Mouse (Mus musculus): ENCODE results near the gene Tnik.

The Tnik gene

DNA sequence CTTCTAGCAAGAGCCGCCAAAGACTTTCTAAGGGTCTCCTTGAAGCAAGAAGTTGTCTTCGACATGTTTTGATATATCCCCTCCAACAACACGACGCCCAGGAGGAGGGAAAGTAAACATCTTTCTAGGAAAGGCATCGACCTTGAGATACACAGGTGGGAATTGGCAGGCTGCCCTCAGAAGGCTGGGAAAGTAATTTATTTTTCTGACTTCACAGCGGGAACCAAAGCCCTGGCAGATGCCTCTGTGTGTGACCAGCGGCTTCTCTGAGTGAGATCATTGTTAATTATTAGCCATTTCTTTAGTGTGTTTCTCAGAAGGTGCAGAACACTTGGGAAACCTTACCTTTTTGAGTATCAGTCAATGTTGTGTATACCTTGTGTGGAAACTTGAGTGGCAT is 328.3 kb downstream of the Tnik start:
- in situ Hi-C loops (cut with MseI, MboI) = no loop called here

DNA sequence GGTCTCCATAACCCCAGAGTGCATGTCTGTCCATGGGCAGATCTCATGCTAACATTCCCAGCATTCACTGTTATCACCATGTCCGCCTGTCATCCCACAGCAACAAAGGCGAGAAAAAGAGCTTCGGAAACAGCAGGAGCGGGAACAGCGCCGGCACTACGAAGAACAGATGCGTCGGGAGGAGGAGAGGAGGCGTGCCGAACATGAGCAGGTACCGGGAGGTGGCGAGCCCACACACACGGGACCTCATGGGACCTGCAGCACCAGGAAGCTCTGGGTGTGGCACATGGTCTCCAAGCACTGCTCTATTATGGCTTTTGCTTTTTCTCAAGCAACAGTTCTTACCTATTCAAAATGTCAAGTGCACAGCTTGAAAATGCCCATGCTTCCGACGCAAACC is 330.9 kb downstream of the Tnik start:
- in situ Hi-C loops (cut with MseI, MboI) = no loop called here

DNA sequence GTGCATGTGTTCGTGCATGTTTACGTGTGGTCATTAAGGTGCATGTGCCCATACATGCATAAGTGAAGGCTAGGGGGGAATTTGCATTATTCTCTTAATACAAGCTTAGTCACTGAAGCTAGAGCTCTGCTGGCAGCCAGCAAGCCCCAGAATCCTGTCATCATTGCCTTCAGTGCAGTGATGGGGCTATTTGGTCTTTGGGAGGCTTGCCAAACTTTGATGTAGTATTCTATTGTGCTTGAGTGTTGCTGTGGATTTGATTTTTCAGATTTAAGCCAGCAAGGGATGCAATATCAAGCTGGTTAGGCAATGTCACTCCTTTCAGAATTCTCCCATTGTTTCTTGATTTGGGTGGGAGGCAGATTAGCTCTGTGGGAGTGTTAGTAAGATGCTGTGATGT is 336.5 kb downstream of the Tnik start:
- in situ Hi-C loops (cut with MseI, MboI) = no loop called here

DNA sequence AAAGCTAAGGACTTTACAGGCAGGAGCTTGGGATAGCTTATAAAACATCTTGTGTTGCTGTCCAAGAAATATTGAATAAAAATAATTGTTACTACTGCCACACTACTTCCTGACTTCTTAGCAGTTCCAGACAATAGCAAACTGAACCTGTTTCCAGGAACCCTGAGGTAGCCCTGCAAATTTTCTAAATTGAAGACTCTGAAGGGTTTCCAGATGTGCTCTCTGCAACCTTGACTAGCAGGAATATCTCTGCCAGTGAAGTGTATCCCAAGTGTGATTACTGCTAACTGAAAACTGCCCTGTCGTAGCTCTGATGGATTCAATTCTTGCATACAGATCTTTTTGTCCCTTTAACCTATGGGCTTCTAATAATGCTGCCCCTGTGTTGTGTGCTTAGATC is 343.7 kb downstream of the Tnik start:
- in situ Hi-C loops (cut with MseI, MboI) = no loop called here

DNA sequence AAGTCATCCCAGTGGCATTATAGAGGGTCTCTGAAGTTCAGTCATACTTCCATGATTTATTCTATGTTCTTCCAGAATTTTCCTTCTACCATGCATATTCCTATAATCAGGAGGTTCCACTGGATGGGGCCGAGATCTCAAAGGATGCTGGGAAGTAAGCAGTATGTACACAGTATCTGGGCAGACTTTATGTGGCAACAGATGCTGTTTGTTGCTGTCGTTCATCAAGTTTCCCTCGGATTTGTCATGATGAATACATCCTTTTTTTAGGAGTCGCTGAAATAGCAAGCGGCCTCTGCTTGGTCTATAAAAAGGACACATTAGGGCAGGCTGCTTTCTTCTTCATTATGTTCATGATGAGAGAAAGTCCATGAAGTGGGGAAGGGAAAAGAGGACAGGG is 349.3 kb downstream of the Tnik start:
- in situ Hi-C loops (cut with MseI, MboI) = no loop called here

DNA sequence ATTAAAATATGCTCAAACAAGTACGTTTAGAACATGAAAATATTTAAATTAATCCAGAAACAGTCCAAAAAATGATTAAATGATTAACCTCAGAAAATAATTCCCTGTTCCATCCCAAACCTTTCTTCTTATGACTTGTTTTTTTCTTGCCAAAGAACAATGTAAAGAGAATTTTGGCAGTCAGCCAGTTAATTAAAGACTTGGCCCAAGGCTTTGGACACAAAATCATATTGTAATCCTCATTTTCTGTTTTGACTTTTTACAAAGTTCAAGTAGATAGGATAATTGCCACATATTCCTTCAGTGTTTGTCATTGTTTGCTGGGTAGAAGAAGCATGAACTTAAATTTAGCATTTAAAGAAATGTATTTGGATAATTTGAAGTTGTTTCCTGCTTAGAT is 353.4 kb downstream of the Tnik start:
- in situ Hi-C loops (cut with MseI, MboI) = no loop called here

DNA sequence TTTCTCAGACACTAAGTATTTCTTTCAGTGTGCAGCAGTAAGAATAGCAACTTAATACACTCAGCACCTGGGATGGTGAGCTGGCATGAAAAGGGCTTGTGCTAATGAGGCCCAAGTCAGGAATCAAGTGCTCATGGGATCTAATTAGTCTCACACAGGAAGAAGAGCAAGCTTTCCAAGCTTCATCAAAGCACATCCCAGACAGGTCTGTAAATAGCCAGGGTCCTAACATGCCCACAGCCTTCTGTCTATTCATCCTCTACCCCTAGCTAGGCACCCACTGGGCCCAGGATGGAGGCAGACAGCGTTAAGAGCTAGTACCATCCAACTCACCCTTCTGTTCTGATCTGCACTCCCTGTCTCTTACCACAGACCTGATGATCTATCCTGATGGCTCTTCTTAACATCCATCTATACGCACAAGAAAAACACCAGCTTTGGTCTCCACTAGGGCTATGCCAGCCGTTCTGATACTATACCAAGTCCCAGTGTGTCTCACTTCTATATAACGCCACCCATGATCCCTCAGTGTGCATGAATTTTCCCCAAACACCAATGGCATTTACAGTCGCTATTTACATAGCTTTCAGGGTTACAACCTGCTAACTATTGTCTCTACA is 354.1 kb downstream of the Tnik start:
- in situ Hi-C loops (cut with MseI, MboI) = no loop called here

DNA sequence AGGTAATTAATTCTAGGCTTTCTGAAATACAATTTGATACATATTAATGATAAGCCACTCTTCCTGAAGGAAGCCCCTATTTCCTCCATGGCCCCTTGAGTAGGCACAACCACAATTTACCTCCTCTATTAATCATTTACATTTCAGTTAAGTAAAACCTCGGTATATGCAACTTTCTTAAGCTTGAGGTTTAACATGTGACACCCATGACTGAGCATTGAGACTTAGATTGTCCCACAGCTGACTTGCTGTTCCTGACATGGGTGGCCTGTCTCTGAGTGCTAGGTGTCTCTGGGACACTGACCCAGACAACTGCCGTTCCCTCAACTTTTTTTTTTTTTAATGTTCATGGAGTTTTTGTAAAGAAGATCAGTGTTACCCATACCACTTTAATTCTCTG is 358.8 kb downstream of the Tnik start:
- in situ Hi-C loops (cut with MseI, MboI) = no loop called here

DNA sequence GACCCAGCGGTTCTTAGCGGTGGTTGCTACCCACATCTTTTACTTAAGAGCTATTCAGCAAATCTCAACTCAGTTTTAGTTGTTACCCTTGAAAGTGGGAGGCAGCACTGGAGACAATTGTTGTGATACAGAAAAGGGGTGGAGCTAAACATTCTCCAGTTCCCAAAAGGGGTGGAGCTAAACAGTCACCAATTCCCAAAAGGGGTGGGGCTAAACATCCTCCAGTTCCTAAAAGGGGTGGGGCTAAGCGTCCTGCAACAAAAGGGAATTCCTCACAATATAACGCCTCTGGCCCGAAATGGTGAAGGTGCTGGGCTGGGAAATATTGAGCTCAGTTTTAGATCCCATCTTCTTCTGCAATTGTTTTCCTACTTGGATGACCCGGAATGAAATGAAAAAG is 363.8 kb downstream of the Tnik start:
- in situ Hi-C loops (cut with MseI, MboI) = no loop called here

DNA sequence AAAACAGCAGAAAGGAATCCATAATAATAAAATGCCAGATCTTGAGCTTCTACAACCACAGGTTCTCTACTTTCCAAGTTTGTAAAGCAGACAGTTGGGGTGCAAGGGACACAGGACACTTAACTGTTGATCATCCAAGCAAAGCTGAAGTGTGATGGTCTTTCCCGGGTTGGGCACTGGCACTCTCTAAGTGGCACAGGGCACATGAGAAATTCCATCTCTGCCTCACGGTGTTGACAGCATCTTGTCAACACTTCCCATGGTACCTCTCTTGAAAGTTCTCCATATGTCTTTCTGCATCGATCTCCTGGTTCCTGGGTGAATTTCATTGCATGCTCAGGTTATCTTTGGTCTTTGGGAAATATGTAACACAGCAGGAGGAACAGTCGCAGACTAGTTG is 373.8 kb downstream of the Tnik start:
- in situ Hi-C loops (cut with MseI, MboI) = no loop called here

DNA sequence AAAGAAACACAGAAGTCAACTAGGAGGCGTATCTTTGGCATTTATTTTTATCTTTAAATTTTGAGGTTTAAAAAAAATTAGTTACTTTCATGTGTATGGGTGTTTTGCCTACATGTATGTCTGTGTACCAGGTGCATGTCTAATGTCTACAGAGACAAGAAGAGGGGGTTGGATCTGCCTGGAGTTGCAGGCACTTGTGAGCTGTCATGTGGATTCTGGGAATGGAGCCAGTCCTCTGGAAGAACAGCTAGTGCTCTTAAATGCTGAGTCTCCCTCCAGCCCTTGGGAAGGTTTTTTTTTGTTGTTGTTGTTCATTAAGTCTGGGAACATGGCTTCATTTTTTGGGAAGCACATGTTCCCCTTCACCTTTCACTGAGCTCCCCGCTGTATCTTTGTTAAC is 375.9 kb downstream of the Tnik start:
- in situ Hi-C loops (cut with MseI, MboI) = no loop called here

DNA sequence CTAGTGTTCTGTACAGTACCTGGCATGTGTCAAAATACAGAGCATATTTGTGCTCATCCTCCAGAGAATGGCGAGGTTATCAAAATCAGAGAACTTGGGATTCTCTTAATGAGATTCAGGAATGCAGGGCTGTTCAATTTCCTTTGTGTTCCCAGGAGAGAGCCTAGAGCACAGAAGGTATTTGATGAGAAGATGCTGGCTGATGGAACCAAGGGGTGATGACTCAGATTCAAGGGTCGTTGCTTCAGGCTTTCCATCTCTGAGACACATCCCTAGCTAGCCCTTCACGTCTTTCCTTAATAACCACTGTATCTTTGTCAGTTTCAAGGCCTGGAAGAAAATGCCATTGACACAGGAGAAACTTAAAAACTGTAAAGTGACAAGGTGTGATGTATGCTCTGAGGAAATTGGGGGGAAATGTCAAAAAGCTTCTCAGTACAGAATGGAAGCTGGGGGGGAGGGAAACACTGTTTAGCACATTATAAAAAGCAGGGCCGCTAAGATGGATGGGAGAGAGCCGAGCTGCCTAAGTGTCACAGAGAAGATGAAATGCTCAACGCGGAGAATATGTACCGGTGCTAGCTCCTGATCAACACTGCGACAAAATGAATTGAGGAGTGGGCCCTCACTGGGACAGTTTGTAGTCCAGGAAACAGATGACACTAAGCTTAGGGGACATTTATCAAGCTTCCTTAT is 380.4 kb downstream of the Tnik start:
- in situ Hi-C loops (cut with MseI, MboI) = no loop called here

DNA sequence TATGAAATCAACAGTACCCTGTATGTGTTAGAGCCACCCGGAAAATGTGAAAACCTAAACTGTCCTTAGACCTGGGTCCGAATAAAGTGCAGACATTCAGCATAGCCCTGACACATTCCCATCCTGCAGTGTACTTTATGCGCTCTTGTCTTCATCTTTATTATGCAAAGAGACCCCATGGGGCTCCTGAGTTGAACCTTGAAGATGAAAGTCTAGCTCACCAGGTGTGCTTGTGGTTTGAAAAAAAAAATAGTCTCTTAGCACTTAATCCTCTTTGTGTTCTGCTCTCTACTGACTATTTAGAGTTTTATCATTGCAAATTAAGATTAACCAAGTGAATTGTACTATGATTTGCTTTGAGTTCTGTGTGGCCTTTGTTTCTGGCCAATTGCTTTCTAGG is 389.6 kb downstream of the Tnik start:
- in situ Hi-C loops (cut with MseI, MboI) = no loop called here

DNA sequence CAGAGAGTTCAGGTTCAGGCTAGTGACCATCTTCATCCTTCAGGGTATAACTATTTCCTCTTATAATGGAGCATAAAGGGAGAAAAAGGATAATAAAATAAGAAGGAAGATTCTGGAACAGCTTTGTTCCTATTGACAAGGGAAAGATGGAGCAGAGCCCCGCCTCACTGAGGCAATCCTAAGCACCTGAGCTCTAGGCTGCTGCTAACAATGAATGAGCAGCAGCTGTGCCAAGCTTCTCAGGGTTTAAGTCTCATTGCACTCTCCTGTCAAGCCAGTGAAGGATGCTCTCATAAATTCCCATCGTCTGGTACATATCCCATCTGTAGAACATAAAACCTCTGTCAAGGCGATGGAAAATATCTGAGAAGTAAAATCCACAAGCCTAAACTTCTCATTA is 390.0 kb downstream of the Tnik start:
- in situ Hi-C loops (cut with MseI, MboI) = no loop called here

DNA sequence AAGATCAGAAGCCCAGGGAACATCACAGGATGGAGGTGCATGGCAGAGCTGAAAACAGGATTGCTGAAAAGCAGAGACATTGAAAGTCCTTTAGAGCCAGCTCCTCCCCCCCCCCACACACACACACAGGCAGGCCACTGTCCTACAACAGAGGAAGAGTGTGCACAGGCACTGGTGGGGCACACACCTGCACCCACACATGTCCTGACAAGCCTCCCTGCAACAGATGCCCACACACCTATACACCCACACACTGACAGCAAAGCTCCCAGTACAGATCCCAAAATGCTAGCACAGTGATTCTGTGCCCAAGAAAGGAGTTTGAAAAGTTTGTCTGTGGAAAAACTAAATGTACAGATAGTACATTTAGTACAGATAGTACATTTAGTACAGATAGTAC is 391.7 kb downstream of the Tnik start:
- in situ Hi-C loops (cut with MseI, MboI) = no loop called here

DNA sequence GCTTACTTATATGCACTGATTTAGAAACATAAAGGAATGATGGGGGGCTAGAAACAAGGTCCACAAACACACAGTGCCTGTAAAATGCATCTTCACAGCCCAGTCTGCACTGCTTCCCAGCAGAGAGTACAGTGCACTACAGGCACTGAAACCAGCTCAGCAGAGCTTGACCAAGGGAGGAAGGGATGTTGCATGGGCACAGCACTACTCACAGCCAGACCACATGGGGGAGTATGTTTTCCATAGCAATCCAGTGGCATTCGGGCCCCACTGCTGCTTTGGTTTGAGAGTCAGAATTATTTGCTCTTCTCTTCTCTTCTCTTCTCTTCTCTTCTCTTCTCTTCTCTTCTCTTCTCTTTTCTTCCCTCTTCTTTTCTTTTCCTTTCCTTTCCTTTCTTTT is 395.3 kb downstream of the Tnik start:
- in situ Hi-C loops (cut with MseI, MboI) = no loop called here

DNA sequence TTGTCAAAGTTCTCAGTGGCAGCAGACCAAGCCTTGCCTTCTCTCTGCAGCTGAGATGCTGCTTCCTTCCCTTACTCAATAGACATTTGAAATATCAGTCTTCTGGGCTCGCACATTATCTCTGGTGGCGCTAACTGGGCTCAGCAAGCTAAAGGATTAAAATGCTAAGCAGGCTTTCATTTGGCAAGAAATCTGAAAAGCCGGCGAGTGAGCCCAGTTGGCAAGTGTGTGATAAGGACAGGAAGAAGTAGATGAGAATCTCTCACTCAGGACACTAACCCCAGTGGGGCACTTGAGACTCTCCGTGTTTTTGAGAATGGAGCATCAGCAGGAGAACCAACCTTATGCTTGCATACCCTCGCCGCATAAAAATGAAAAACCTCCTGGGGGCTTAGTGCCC is 417.8 kb downstream of the Tnik start:
- in situ Hi-C loops (cut with MseI, MboI) = no loop called here

DNA sequence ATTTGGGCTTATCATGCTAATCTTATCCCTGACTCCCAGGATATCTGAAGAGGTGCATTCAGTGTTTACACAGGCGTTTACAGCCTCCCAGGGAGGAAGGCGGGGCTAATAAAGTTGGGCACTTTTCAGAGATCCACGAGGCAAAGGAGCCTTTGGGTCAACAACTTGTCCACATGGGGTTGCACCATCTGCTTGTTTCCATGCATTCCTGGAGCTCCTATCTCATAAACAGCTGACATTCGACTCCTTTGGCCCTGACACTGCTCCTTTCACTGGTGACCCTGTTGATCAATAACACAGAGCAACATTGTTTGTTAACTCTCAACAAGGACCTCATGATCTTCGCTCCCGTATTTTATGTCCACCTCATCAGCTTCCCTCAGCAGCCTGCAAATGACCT is 418.9 kb downstream of the Tnik start:
- in situ Hi-C loops (cut with MseI, MboI) = no loop called here

DNA sequence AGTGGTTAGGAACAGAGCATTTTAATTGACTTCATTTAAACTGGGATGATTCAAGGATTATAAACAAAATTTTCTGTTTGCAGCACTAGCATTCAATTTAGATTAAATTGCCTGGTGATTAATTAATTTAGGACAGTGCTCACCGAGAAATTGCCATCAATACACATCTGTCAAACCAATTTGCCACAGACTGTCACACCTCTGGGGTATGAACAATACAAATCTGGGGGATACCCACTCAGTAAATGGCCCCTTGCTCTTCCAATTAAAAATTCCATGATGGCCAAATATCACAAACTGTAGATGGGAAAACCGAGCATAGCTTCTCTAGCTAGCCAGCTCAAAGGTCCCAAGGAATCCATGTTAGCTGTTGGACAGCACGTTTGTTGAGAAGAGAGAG is 419.4 kb downstream of the Tnik start:
- in situ Hi-C loops (cut with MseI, MboI) = no loop called here

DNA sequence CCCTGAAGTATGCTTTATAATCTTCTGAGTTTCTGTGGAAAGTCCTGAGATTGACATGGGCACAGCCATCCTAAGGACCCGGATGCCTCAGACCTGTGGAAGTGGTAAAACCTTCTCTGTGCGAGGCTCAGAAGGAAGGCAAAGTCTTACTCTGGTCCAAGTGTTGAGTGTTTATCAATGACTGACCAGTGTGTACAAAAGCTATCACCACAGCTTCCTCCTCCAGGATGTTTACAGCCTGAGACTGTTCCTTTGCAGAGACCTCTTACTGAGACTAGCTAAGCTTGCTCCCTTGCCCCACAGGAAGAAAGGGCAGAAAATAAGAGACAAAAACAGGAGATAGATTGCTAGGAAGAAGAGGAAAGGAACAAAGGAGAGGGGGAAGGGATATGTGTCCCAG is 422.5 kb downstream of the Tnik start:
- in situ Hi-C loops (cut with MseI, MboI) = no loop called here

DNA sequence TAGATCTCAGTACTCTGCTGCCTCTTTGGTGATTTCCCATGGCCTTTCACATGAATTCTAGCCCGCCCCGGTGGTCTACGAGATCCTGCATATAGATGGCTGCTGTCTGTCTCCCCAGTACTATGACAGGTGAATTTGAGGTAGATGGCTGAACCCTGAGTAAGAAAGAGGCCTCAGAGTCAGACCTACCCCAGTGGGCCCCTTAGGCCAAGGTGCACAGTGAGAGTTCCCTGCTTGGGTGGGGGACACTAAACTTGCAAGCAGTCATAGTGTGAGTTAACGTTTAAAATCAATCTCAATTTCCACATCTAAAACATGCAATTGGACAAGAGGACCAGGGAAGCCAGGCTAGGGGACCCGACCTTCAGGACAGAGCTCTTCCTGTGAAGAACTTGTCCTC is 431.8 kb downstream of the Tnik start:
- in situ Hi-C loops (cut with MseI, MboI) = no loop called here

DNA sequence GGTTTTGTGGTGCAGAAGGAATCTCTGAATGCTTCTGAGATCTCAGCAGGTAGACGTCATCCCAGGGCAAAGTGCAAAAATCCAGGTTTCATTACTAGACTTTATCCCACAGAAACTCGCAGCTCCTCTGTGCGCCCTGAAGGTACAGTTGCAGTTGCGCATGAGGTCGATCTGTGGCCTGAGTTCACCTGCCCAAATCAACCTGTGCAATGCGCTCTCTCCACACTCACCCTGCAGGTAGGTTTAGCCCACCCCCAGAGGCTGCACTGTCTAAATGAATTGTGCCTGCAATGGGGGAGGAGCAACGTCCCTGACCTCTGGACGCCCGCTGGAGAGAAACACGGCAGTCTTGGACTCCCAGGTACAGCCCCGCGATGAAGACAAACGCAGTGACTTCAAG is 432.6 kb downstream of the Tnik start:
- in situ Hi-C loops (cut with MseI, MboI) = no loop called here

DNA sequence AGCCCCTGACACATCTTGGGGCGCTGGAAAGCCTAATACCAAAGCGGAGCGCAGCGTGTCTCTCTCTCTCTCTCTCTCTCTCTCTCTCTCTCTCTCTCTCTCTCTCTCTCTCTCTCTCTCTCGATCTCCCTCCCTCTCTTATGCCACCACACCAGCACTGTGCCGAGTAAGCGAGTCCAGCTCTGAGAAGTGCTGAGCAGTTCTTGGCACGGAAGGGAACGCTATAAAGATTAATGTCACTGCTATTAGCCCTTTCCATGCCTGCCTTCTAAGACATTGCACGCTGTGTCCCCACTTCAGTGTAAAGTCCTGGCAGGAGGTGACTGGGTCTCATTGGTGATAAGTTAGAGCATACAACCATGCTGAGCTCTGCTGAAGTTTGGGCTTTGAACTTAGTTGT is 433.1 kb downstream of the Tnik start:
- in situ Hi-C loops (cut with MseI, MboI) = no loop called here

DNA sequence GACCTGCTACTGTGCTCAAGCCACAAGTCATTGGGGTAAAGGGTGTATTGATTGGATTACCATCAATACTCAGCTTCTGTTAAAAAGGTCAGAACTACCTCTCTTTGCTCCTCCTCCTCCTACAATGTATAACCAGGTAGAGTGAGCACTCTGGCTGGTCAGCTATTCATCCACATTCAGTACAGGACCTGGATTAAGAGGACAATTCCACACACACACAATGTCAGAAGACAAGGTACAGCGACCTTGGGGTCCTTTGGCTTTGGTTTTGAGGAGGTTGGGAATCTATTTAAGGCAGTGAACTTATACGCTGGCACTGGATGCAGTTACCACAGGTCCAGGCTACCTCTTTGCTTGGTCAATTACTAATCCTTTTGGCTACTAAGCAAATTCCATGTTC is 434.8 kb downstream of the Tnik start, which contains the start of gene Slc2a2:
Gene Slc2a2 (plus strand): TSS at position 107 of the 400 bp plus-strand sequence.
- in situ Hi-C loops (cut with MseI, MboI) = no loop called here

Data from mouse trophoblast stem cell (cell line).